Mouse (Mus musculus) cortical plate, adult 2 months (tissue): Measurements from ENCODE around the gene Narfl. TPM values are rescaled to one million over a fixed set of nuclear protein-coding genes. Genes with fewer than 3 reads are reported as not detected.
A peak's percentile ranks its signal among the peaks of the same experiment; 100 is the strongest.

Experiments used
- H3K27ac ChIP-seq: fragments of 200-500 bp; 2 replicates; pipeline ENCODE4 v1.5.1; 2012; ENCODE audit warnings: low read length, control low read depth, inconsistent platforms; ENCODE audit not compliant: insufficient read depth
- H3K4me1 ChIP-seq: fragments of 200-500 bp; 2 replicates; pipeline ENCODE4 v1.6.1; 2011; ENCODE audit warnings: low read length; ENCODE audit not compliant: control insufficient read depth, insufficient read depth
- H3K4me3 ChIP-seq: fragments of 200-500 bp; 2 replicates; pipeline ENCODE4 v1.5.1; 2011; ENCODE audit warnings: mild to moderate bottlenecking, low read length, control low read depth; ENCODE audit not compliant: insufficient read depth
- CTCF ChIP-seq: fragments of 200-500 bp; IDR thresholded peaks from 2 replicates; pipeline ENCODE4 v1.5.1; 2011; ENCODE audit warnings: mild to moderate bottlenecking, control low read depth, low read length; ENCODE audit not compliant: insufficient read depth; ENCODE audit errors: extremely low read depth
- POLR2A ChIP-seq: fragments of 200-500 bp; IDR thresholded peaks from 2 replicates; pipeline ENCODE4 v1.6.1; 2011; ENCODE audit warnings: mild to moderate bottlenecking, low read length, control low read depth; ENCODE audit not compliant: insufficient read depth; ENCODE audit errors: extremely low read depth
- polyA plus RNA-seq: library from polyadenylated mRNA; depleted of rRNA; stranded (reverse); fragments of >200 nt; gene quantifications from 2 replicates; pipeline ENCODE4 v1.2.3, GENCODE M21; 2012; rRNA removed

The Narfl gene
- polyA plus RNA-seq, 1 experiment: 39.4 TPM

DNA sequence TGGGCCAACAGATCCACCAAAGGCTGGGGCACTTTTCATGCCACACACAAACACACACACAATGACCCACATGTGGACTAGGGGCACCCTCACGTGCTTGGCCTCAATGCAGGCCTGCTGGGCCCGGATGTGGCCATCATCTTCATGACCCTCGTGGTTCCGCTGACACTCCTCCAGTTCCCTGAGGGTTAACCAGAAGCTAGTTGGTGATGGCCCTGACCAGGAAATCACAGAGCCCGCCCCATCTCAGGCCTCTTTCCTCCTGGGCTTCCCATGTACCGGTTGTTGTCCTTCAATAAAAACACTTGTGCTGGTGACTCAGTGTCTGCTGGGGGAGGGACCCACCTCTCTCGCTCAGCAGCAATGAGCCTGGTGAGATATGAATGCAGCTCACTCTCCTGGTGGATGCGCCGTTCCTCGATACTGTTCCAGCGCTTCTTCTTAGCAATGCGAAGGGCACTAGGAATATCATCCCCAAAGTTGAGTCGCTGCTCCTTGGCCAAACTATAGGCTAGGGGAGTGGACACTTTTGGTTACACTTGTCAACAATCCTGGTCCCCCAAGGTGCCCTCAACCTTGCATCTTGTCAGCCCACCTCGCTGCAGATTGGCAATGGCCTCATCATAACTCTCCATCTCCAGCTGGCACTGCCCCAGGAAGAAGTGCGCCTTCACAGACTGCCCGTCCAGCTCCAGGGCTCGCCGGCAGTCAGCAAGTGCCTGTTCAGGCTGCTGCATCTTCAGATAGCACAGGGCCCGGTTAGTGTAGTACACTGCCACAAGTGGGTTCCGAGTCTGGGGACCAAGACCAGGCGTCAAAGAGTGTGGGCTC, 58.1 kb downstream of the Narfl start:
- TF ChIP-seq POLR2A: 0 out of 2 replicates have a peak, but pooled peaks have one; percentile 12
- no peak for TF ChIP-seq CTCF
- peak overlapping the region; percentile 79 for H3K4me3 ChIP-seq
- H3K27ac ChIP-seq: no peak overlapping the region
- peaks cover 6% of the 10 kb centered on the region for H3K4me1 ChIP-seq

DNA sequence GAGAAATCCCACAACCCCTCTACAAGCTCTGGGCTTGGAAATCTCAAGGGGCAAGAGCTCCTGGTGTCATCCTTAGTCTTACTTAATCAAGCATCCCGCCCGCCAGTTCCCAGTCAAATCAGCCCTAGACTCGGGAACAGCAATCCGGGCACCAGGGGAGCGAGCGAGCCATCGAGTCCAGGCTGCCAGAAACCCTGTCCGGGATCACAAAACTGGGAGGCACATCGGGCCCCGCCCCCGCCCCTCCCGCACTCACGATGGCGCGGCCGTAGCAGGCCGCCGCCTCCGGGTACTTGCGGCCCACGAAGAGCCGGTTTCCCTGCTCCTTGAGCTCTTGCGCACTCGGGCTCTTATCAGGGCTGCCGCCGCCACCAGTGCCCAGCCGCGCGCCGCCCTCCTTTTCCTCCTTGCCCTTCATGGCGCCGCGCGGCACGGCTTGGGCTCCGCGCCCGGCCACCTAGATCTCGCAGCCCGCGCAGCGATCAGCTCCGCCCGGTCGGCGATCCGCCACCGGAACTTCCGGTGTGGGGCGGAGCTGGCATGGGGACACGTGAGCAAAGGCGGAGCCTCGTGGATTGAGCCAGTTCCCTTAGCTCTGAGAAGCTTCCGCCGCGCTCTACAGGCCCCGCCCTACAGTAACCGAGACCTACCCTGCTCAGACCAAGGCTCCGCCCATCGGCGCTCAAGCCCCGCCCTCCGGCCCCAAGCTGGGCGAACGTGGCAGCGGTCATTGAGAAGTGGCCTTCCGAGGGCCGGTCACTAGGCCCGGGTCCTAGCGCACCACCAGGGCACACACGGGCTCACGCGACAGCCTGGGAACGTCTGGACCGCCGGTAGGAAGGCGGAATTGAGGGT, 59.1 kb downstream of the Narfl start:
- peak overlapping the region; percentile 97 for H3K27ac ChIP-seq
- peaks cover 6% of the 10 kb centered on the region for H3K4me1 ChIP-seq
- peak overlapping the region; percentile 79 for H3K4me3 ChIP-seq
- TF ChIP-seq CTCF: no peak
- 0 out of 2 replicates have a peak, but pooled peaks have one; percentile 44 for TF ChIP-seq POLR2A

Other genes starting within 250 kb of the Narfl start
- 42.5 and 51.6 TPM in 2 replicates for gene Sox8, start 203.1 kb upstream of the Narfl start, polyA plus RNA-seq
- gene Lmf1, start 194.7 kb upstream of the Narfl start, polyA plus RNA-seq: 17.2 and 17.9 TPM in 2 replicates
- gene Gng13, start 56.6 kb upstream of the Narfl start, polyA plus RNA-seq: 438 and 442 TPM in 2 replicates
- 2.3 and 2.4 TPM in 2 replicates for gene Chtf18, start 46.4 kb upstream of the Narfl start, polyA plus RNA-seq
- 129 and 142 TPM in 2 replicates for gene Rpusd1, start 46.1 kb upstream of the Narfl start, polyA plus RNA-seq
- 0.77 and 1.0 TPM in 2 replicates for gene Mslnl, start 37.7 kb upstream of the Narfl start, polyA plus RNA-seq
- 2.3 and 3.0 TPM in 2 replicates for gene Msln, start 19.4 kb upstream of the Narfl start, polyA plus RNA-seq
- gene Haghl, start 11.9 kb downstream of the Narfl start, polyA plus RNA-seq: 230 and 253 TPM in 2 replicates
- 0.17 and 0.52 TPM in 2 replicates for gene Ccdc78, start 12.8 kb downstream of the Narfl start, polyA plus RNA-seq
- gene Fam173a, start 19.1 kb downstream of the Narfl start, polyA plus RNA-seq: 152 and 159 TPM in 2 replicates
- gene AC134908.4, start 21.9 kb downstream of the Narfl start, polyA plus RNA-seq: 2.3 and 4.0 TPM in 2 replicates
- 134 and 141 TPM in 2 replicates for gene Metrn, start 23.4 kb downstream of the Narfl start, polyA plus RNA-seq
- 670 and 731 TPM in 2 replicates for gene Fbxl16, start 35.3 kb downstream of the Narfl start, polyA plus RNA-seq
- 36.4 and 40.0 TPM in 2 replicates for gene Wdr24, start 49.9 kb downstream of the Narfl start, polyA plus RNA-seq
- 55.6 and 58.1 TPM in 2 replicates for gene Jmjd8, start 55.1 kb downstream of the Narfl start, polyA plus RNA-seq
- 284 and 299 TPM in 2 replicates for gene Stub1, start 59.6 kb downstream of the Narfl start, polyA plus RNA-seq
- gene Rhbdl1, start 63.5 kb downstream of the Narfl start, polyA plus RNA-seq: 109 and 118 TPM in 2 replicates
- gene Gm20683, start 68.0 kb downstream of the Narfl start, polyA plus RNA-seq: 40.8 and 45.0 TPM in 2 replicates
- gene Rhot2, start 71.1 kb downstream of the Narfl start, polyA plus RNA-seq: 108 and 119 TPM in 2 replicates
- 38.2 and 48.5 TPM in 2 replicates for gene Wdr90, start 87.7 kb downstream of the Narfl start, polyA plus RNA-seq
- gene Mcrip2, start 95.0 kb downstream of the Narfl start, polyA plus RNA-seq: 29.2 and 29.9 TPM in 2 replicates
- gene Mettl26, start 101.3 kb downstream of the Narfl start, polyA plus RNA-seq: 76.5 and 79.2 TPM in 2 replicates
- gene Wfikkn1, start 107.1 kb downstream of the Narfl start, polyA plus RNA-seq: 0.26 and 0.61 TPM in 2 replicates
- 68.9 and 71.1 TPM in 2 replicates for gene Rab40c, start 146.0 kb downstream of the Narfl start, polyA plus RNA-seq
- 156 and 159 TPM in 2 replicates for gene Pigq, start 171.2 kb downstream of the Narfl start, polyA plus RNA-seq
- gene Nhlrc4, start 171.2 kb downstream of the Narfl start, polyA plus RNA-seq: 1.1 and 1.9 TPM in 2 replicates
- gene A930017K11Rik, start 178.8 kb downstream of the Narfl start, polyA plus RNA-seq: 0.79 and 0.92 TPM in 2 replicates
- gene Capn15, start 212.0 kb downstream of the Narfl start, polyA plus RNA-seq: 45.8 and 48.0 TPM in 2 replicates